Mouse (Mus musculus) lung, embryonic 14.5 days (tissue): ENCODE data around the gene Gng12. TPM values are rescaled to one million over a fixed set of nuclear protein-coding genes. Genes with fewer than 3 reads are reported as not detected.
A peak's percentile ranks its signal among the peaks of the same experiment; 100 is the strongest.

Experiments
- ATAC-seq: fragments of 200-750 bp; cut with Nextera tagmentation; 2 replicates; pipeline ENCODE4 v1.8.0; 2017; ENCODE audit warnings: mild to moderate bottlenecking, moderate TSS enrichment, moderate library complexity; ENCODE audit not compliant: insufficient read depth
- DNase-seq: peaks from one replicate; pipeline ENCODE4 v3.0.0-alpha.2; 2015
- H3K27ac ChIP-seq: fragments of 300-500 bp; sonication (generic); 2 replicates; pipeline ENCODE4 v1.5.1; 2014; ENCODE audit warnings: low read depth, mild to moderate bottlenecking, moderate library complexity
- H3K27me3 ChIP-seq: fragments of 300-500 bp; sonication (generic); 2 replicates; pipeline ENCODE4 v1.6.1; 2014; ENCODE audit warnings: low read length, control low read depth; ENCODE audit not compliant: insufficient read depth
- H3K36me3 ChIP-seq: fragments of 300-500 bp; sonication (generic); 2 replicates; pipeline ENCODE4 v1.6.1; 2014; ENCODE audit warnings: control low read depth; ENCODE audit not compliant: insufficient read depth
- H3K4me1 ChIP-seq: fragments of 300-500 bp; sonication (generic); 2 replicates; pipeline ENCODE4 v1.6.1; 2014; ENCODE audit warnings: antibody characterized with exemption, control low read depth; ENCODE audit not compliant: insufficient read depth
- H3K4me2 ChIP-seq: fragments of 300-500 bp; sonication (generic); 2 replicates; pipeline ENCODE4 v1.6.1; 2014; ENCODE audit warnings: mild to moderate bottlenecking
- H3K4me3 ChIP-seq: fragments of 300-500 bp; sonication (generic); 2 replicates; pipeline ENCODE4 v1.5.1; 2014; ENCODE audit warnings: low read depth, low read length
- H3K9ac ChIP-seq: fragments of 300-500 bp; sonication (generic); 2 replicates; pipeline ENCODE4 v1.6.1; 2014
- H3K9me3 ChIP-seq: fragments of 300-500 bp; sonication (generic); 2 replicates; pipeline ENCODE4 v1.6.1; 2016; ENCODE audit warnings: low read depth, low read length, control low read depth
- CTCF ChIP-seq: IDR thresholded peaks from 2 replicates; pipeline ENCODE4 v1.5.1; 2016; ENCODE audit warnings: antibody characterized with exemption, low read depth
- WGBS: fragments of 180-500 bp; shearing (Covaris S2); extraction: QIAGEN DNeasy Blood & Tissue Kit; methylation state at CpG from one replicate; pipeline ENCODE4 v1.1.7; 2014; 5-methylcytosine and 5-hydroxymethylcytosine counted together
- polyA plus RNA-seq: library from polyadenylated mRNA; unstranded; fragments of >200 nt; fragmentation: Nextera tagmentation; extraction: Ambion mirVana; gene quantifications from 2 replicates; pipeline ENCODE4 v1.2.1, GENCODE M21; 2014

Gene Gng12
- polyA plus RNA-seq, 1 experiment from 2014 or later, result 119 TPM

- Histone ChIP-seq H3K27ac (no peak overlapping the region), H3K4me1 (peaks cover 3% of the 10 kb centered on the region; the same call in 1 of the 2 replicates), H3K4me2 (no peak overlapping the region), H3K27me3 (no peaks in the 10 kb centered on the region), H3K9ac (no peak overlapping the region), H3K4me3 (no peak overlapping the region), H3K36me3 (no peaks in the 10 kb centered on the region), H3K9me3 (no peaks in the 10 kb centered on the region)
- no peak for TF ChIP-seq CTCF
- DNase-seq, result peak; percentile 56
- no peak for ATAC-seq
- WGBS, result 69% methylated on average over 7 of the region's 7 CpGs
These were observed 114.4 kb downstream of the Gng12 start for GRCm38 (mm10) chr6:67010370-67011216.

- ATAC-seq (peak; percentile 59), DNase-seq (no peak)
- Histone ChIP-seq H3K9me3 (no peaks in the 10 kb centered on the region), H3K36me3 (no peaks in the 10 kb centered on the region), H3K4me3 (no peak overlapping the region), H3K9ac (no peak overlapping the region), H3K27ac (no peak overlapping the region), H3K4me1 (peaks cover 8% of the 10 kb centered on the region; the same call in 1 of the 2 replicates), H3K4me2 (no peak overlapping the region), H3K27me3 (no peaks in the 10 kb centered on the region)
- TF ChIP-seq CTCF, result no peak
These were observed 115.0 kb downstream of the Gng12 start for GRCm38 (mm10) chr6:67011217-67011518.

- H3K27ac ChIP-seq, result no peak overlapping the region
- WGBS, result 74% methylated on average over 6 of the region's 6 CpGs
- no peak for TF ChIP-seq CTCF
These were observed 117.2 kb downstream of the Gng12 start for GRCm38 (mm10) chr6:67013293-67013948.

GRCm38 (mm10) chr6:67013949-67014678 lies 117.9 kb downstream of the Gng12 start:
- Histone ChIP-seq H3K27me3 (no peaks in the 10 kb centered on the region), H3K4me1 (peaks cover 14% of the 10 kb centered on the region; the same call in 1 of the 2 replicates), H3K4me2 (no peak overlapping the region), H3K4me3 (no peak overlapping the region), H3K9ac (no peak overlapping the region), H3K9me3 (no peaks in the 10 kb centered on the region), H3K27ac (no peak overlapping the region), H3K36me3 (peaks cover 11% of the 10 kb centered on the region; the same call in 1 of the 2 replicates)
- 89% methylated on average over 9 of the region's 9 CpGs for WGBS
- DNase-seq, result no peak
- TF ChIP-seq CTCF, result no peak
- ATAC-seq, result no peak

More at GRCm38 (mm10) chr6:67013293-67013948, 117.2 kb downstream of the Gng12 start:
- H3K4me2 ChIP-seq, result no peak overlapping the region
- H3K4me3 ChIP-seq, result no peak overlapping the region
- no peak for ATAC-seq
- peaks cover 14% of the 10 kb centered on the region; the same call in 1 of the 2 replicates for H3K4me1 ChIP-seq
- DNase-seq, result no peak
- no peak overlapping the region for H3K9ac ChIP-seq
- no peaks in the 10 kb centered on the region for H3K27me3 ChIP-seq
- H3K9me3 ChIP-seq, result no peaks in the 10 kb centered on the region
- peaks cover 10% of the 10 kb centered on the region; the same call in 1 of the 2 replicates for H3K36me3 ChIP-seq

- H3K4me2 ChIP-seq, result no peak overlapping the region
- peaks cover 11% of the 10 kb centered on the region; the same call in 1 of the 2 replicates for H3K36me3 ChIP-seq
- DNase-seq (no peak), ATAC-seq (no peak)
- TF ChIP-seq CTCF, result no peak
- H3K4me3 ChIP-seq, result no peak overlapping the region
- WGBS, result 95% methylated on average over 1 of the region's 1 CpGs
- no peak overlapping the region for H3K9ac ChIP-seq
- no peaks in the 10 kb centered on the region for H3K9me3 ChIP-seq
- H3K27me3 ChIP-seq, result no peaks in the 10 kb centered on the region
- peaks cover 14% of the 10 kb centered on the region; the same call in 1 of the 2 replicates for H3K4me1 ChIP-seq
- no peak overlapping the region for H3K27ac ChIP-seq
These were observed 118.5 kb downstream of the Gng12 start for GRCm38 (mm10) chr6:67014679-67015075.

GRCm38 (mm10) chr6:67015739-67016519 lies 119.7 kb downstream of the Gng12 start:
- no peak for TF ChIP-seq CTCF
- H3K4me2 ChIP-seq, result no peak overlapping the region
- peaks cover 11% of the 10 kb centered on the region; the same call in 1 of the 2 replicates for H3K36me3 ChIP-seq
- 32% methylated on average over 8 of the region's 8 CpGs for WGBS
- DNase-seq (peak; percentile 47), ATAC-seq (peak; percentile 30; the same call in 1 of the 2 replicates)
- H3K27me3 ChIP-seq, result no peaks in the 10 kb centered on the region
- H3K4me3 ChIP-seq, result no peak overlapping the region
- peaks cover 14% of the 10 kb centered on the region; the same call in 1 of the 2 replicates for H3K4me1 ChIP-seq
- H3K9me3 ChIP-seq, result no peaks in the 10 kb centered on the region
- H3K27ac ChIP-seq, result peak overlapping the region; percentile 50; the same call in 1 of the 2 replicates
- H3K9ac ChIP-seq, result no peak overlapping the region
